Mouse (Mus musculus) intestine, embryonic 16.5 days (tissue): ENCODE measurements around the gene Pxdc1. TPM values are rescaled to one million over a fixed set of nuclear protein-coding genes. Genes with fewer than 3 reads are reported as not detected.

Experiments used
- ATAC-seq: fragments of 200-750 bp; cut with Nextera tagmentation; 2 replicates; pipeline ENCODE4 v1.8.0; 2017; ENCODE audit warnings: moderate TSS enrichment, moderate library complexity
- H3K27ac ChIP-seq: fragments of 300-500 bp; sonication (generic); 2 replicates; pipeline ENCODE4 v1.5.1; 2014; ENCODE audit warnings: mild to moderate bottlenecking, low read length
- H3K27me3 ChIP-seq: fragments of 300-500 bp; sonication (generic); replicated peaks from 2 replicates; pipeline ENCODE4 v1.6.1; 2014; ENCODE audit warnings: low read length, control low read depth, mixed read lengths; ENCODE audit not compliant: control insufficient read depth, insufficient read depth
- H3K36me3 ChIP-seq: fragments of 300-500 bp; sonication (generic); 2 replicates; pipeline ENCODE4 v1.6.1; 2014; ENCODE audit warnings: low read length, control low read depth; ENCODE audit not compliant: control insufficient read depth, insufficient read depth
- H3K4me1 ChIP-seq: fragments of 300-500 bp; sonication (generic); 2 replicates; pipeline ENCODE4 v1.6.1; 2014; ENCODE audit warnings: low read length, control low read depth, mixed read lengths; ENCODE audit not compliant: control insufficient read depth, insufficient read depth
- H3K4me2 ChIP-seq: fragments of 300-500 bp; sonication (generic); 2 replicates; pipeline ENCODE4 v1.6.1; 2014; ENCODE audit warnings: low read depth, low read length, control low read depth
- H3K4me3 ChIP-seq: fragments of 300-500 bp; sonication (generic); 2 replicates; pipeline ENCODE4 v1.5.1; 2014; ENCODE audit warnings: mild to moderate bottlenecking, low read length
- H3K9ac ChIP-seq: fragments of 300-500 bp; sonication (generic); 2 replicates; pipeline ENCODE4 v1.6.1; 2014; ENCODE audit warnings: low read depth, low read length
- H3K9me3 ChIP-seq: fragments of 300-500 bp; sonication (generic); 2 replicates; pipeline ENCODE4 v1.6.1; 2016; ENCODE audit warnings: low read length, control low read depth; ENCODE audit not compliant: control insufficient read depth
- WGBS: fragments of 180-500 bp; shearing (Covaris S2); extraction: QIAGEN DNeasy Blood & Tissue Kit; methylation state at CpG from one replicate; pipeline ENCODE4 v1.1.7; 2014; 5-methylcytosine and 5-hydroxymethylcytosine counted together
- polyA plus RNA-seq: library from polyadenylated mRNA; unstranded; fragments of >200 nt; fragmentation: Nextera tagmentation; extraction: Ambion mirVana; gene quantifications from 2 replicates; pipeline ENCODE4 v1.2.1, GENCODE M21; 2015

Pxdc1 gene
- polyA plus RNA-seq, 1 experiment from 2014 or later = 22.6 TPM

- Histone ChIP-seq H3K4me1 (no peaks in the 10 kb centered on the region), H3K4me2 (no peak overlapping the region), H3K27ac (no peak overlapping the region), H3K27me3 (no peaks in the 10 kb centered on the region), H3K9ac (no peak overlapping the region), H3K9me3 (no peaks in the 10 kb centered on the region), H3K36me3 (no peaks in the 10 kb centered on the region), H3K4me3 (no peak overlapping the region)
- ATAC-seq = no peak
- WGBS = 77% methylated on average over 2 of the region's 2 CpGs
Measured at GRCm38 (mm10) chr13:34612402-34612801, 40.9 kb downstream of the Pxdc1 start.

GRCm38 (mm10) chr13:34609711-34610110 lies 43.6 kb downstream of the Pxdc1 start:
- Histone ChIP-seq H3K27ac (no peak overlapping the region), H3K4me2 (no peak overlapping the region), H3K4me3 (no peak overlapping the region), H3K36me3 (no peaks in the 10 kb centered on the region), H3K9me3 (no peaks in the 10 kb centered on the region), H3K27me3 (no peaks in the 10 kb centered on the region), H3K9ac (no peak overlapping the region), H3K4me1 (no peaks in the 10 kb centered on the region)
- WGBS = 68% methylated on average over 1 of the region's 1 CpGs
- ATAC-seq = no peak

- Histone ChIP-seq H3K27me3 (no peaks in the 10 kb centered on the region), H3K4me2 (no peak overlapping the region)
Measured at GRCm38 (mm10) chr13:34607079-34607478, 46.2 kb downstream of the Pxdc1 start.

DNA sequence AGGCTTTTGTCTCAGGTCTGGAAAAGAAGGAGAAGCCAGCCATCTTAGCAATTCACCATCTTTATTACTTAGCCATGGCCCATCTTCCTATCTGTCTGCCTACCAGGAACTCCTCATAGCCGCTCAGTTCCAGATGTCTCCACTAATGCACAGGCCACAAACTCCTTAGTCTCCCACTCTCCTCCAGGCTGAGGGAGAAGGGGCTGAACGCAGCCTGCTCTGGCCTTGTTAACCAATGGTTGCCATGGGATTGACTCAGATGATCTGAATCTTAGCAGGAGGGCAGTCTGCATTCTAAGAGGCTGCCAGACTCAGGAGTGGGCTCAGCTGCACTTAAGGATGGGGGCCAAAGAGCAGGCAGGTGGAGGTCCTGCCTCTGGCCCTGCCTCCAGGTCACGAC lies 47.4 kb downstream of the Pxdc1 start:
- WGBS = 78% methylated on average over 3 of the region's 3 CpGs

More at GRCm38 (mm10) chr13:34607079-34607478, 46.2 kb downstream of the Pxdc1 start:
- Histone ChIP-seq H3K4me1 (no peaks in the 10 kb centered on the region), H3K36me3 (no peaks in the 10 kb centered on the region), H3K9me3 (no peaks in the 10 kb centered on the region), H3K4me3 (no peak overlapping the region), H3K27ac (no peak overlapping the region), H3K9ac (no peak overlapping the region)
- 71% methylated on average over 2 of the region's 2 CpGs for WGBS
- no peak for ATAC-seq

DNA sequence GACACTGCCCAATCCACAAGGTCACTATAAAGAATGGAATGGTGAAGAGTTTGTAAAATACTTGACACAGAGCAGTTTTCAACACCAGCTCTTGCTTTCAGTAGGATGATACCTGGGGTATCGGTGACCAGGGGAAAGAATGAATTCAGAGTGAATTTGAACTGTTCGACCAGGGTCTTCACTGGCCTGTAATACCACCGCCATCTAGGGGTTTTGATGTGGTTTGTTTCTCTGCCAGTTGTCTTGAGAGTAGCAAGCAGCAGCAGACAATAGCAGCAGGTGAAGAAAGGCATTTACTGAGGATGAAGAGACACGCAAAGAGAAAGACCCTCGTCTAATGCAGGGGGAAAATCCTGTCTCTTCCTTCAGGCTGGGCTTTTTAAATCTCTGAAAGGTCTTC lies 48.1 kb downstream of the Pxdc1 start:
- WGBS = 77% methylated on average over 5 of the region's 5 CpGs
- Histone ChIP-seq H3K9ac (no peak overlapping the region), H3K27me3 (no peaks in the 10 kb centered on the region), H3K4me2 (no peak overlapping the region), H3K9me3 (no peaks in the 10 kb centered on the region), H3K36me3 (no peaks in the 10 kb centered on the region), H3K4me3 (no peak overlapping the region), H3K4me1 (no peaks in the 10 kb centered on the region), H3K27ac (no peak overlapping the region)
- ATAC-seq = no peak

More for the DNA sequence above, 47.4 kb downstream of the Pxdc1 start:
- H3K9ac ChIP-seq = no peak overlapping the region
- no peak overlapping the region for H3K27ac ChIP-seq
- no peak overlapping the region for H3K4me2 ChIP-seq
- H3K4me3 ChIP-seq = no peak overlapping the region
- no peaks in the 10 kb centered on the region for H3K9me3 ChIP-seq
- no peak for ATAC-seq
- no peaks in the 10 kb centered on the region for H3K27me3 ChIP-seq
- H3K4me1 ChIP-seq = no peaks in the 10 kb centered on the region
- no peaks in the 10 kb centered on the region for H3K36me3 ChIP-seq

DNA sequence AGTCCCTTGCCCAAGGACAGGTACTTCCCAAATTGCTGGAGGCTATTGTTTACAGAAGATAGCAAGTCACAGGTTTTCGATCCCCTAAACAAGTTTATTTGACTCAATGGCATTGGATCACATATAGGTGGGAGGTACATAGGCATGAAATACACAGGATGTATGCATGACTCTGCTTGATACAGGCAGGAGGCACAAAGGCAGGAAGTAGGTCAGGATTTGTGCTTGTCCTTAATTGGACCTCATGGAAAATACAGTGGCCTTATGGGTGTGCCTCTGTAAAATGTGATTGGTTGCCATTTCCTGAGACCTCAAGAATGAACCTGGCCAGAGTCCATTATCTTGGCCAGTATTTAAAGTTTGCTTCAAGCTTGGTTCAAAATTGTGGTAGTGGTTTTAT lies 48.9 kb downstream of the Pxdc1 start:
- ATAC-seq = no peak

DNA sequence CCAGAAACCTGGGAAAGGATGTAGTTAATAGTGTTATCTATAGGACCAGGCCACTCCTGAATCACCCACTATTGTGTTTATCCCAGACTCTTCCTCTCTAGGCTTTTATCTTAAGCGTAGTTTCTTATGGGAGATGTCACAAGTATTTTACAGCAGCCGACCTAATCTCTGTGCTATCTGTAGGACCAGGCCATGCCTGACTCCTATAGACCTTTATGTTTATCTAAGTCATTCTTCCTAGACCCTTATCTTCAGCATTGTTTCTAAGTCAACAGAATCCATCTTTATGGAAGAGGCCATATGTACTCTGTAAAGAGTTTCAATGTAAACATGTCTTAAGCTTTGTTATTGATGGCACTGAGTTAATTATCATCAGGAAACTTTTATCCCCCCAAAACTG lies 50.5 kb downstream of the Pxdc1 start:
- Histone ChIP-seq H3K36me3 (no peaks in the 10 kb centered on the region), H3K4me3 (no peak overlapping the region), H3K4me2 (no peak overlapping the region), H3K4me1 (no peaks in the 10 kb centered on the region), H3K27ac (no peak overlapping the region), H3K9ac (no peak overlapping the region), H3K9me3 (no peaks in the 10 kb centered on the region), H3K27me3 (no peaks in the 10 kb centered on the region)
- 22% methylated on average over 2 of the region's 2 CpGs for WGBS
- ATAC-seq = no peak

More for the DNA sequence above, 48.9 kb downstream of the Pxdc1 start:
- WGBS = 77% methylated on average over 1 of the region's 1 CpGs
- Histone ChIP-seq H3K27ac (no peak overlapping the region), H3K36me3 (no peaks in the 10 kb centered on the region), H3K4me2 (no peak overlapping the region), H3K4me3 (no peak overlapping the region), H3K4me1 (no peaks in the 10 kb centered on the region), H3K9ac (no peak overlapping the region), H3K9me3 (no peaks in the 10 kb centered on the region), H3K27me3 (no peaks in the 10 kb centered on the region)

DNA sequence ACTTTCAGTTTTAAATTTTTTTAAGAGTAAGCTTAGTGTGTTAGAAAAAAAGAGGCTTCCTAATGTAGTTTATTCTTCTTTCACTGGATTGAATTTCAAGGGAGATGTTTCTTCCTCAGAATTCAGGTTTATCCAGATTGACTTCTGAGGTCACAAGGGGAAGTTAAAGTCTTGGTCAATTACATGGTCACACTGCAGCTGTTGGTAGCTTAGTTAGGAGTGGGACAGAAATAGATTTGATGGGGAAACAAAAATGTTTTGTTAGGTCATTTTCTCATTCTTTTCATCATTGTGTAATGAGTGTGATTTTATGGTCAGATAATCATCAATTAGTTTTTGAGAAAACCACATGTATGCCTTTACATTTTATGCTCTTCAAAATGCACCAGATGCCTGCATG lies 56.5 kb downstream of the Pxdc1 start:
- Histone ChIP-seq H3K4me3 (no peak overlapping the region), H3K27me3 (no peaks in the 10 kb centered on the region), H3K9ac (no peak overlapping the region), H3K9me3 (no peaks in the 10 kb centered on the region), H3K4me2 (no peak overlapping the region), H3K36me3 (no peaks in the 10 kb centered on the region), H3K4me1 (no peaks in the 10 kb centered on the region), H3K27ac (no peak overlapping the region)
- no peak for ATAC-seq

Other genes starting within 250 kb of the Pxdc1 start
- gene Fam50b, start 81.4 kb upstream of the Pxdc1 start, polyA plus RNA-seq = not detected in 2 replicates
- 50.9 and 55.5 TPM in 2 replicates for gene Prpf4b, start 221.8 kb upstream of the Pxdc1 start, polyA plus RNA-seq